Mouse (Mus musculus): ENCODE data around the gene Fgd5. TPM values are rescaled to one million over a fixed set of nuclear protein-coding genes. Genes with fewer than 3 reads are reported as not detected.

The Fgd5 gene
- total and polyA plus RNA-seq, 3 experiments: not detected

- TF ChIP-seq IRF4 (IDR thresholded peaks at IDR 0.05; ENCODE audit: low read depth, low read length) (peak; percentile 59; the same call in 1 of the 2 replicates), RCOR1 (conservative IDR thresholded peaks at IDR 0.05; ENCODE audit: low read depth, low read length) (no peak), POLR2A (IDR thresholded peaks at IDR 0.05; ENCODE audit: low read depth, low read length) (peak; percentile 40; the same call in 1 of the 2 replicates)
Measured at GRCm38 (mm10) chr6:92091767-92092489, 113.2 kb downstream of the Fgd5 start (continued).

GRCm38 (mm10) chr6:92092737-92093136, 114.1 kb downstream of the Fgd5 start:
- Histone ChIP-seq H3K4me2 (ENCODE audit: insufficient read depth, low read depth, poor library complexity, severe bottlenecking) (peak overlapping the region; percentile 87), H3K36me3 (replicated peaks in 1 of 2; ENCODE audit: control insufficient read depth in 1 of 2, insufficient read depth in 1 of 2, low read length in 1 of 2) (peaks cover 0 to 5% of the 10 kb centered on the region in 2 experiments), H3K27ac (ENCODE audit: insufficient read depth, low read depth) (no peak overlapping the region), H3K79me2 (replicated peaks; ENCODE audit: control insufficient read depth, extremely low read depth, insufficient read depth, poor library complexity, severe bottlenecking) (peaks cover 42% of the 10 kb centered on the region), H3K9me3 (replicated peaks; ENCODE audit: low read length) (no peaks in the 10 kb centered on the region), H3K4me1 (ENCODE audit: control insufficient read depth in 1 of 2, insufficient read depth in 2 of 2) (peaks cover 0 to 45% of the 10 kb centered on the region in 2 experiments; a peak in 2 of 4 replicates), H3K27me3 (replicated peaks) (no peaks in the 10 kb centered on the region), H3K4me3 (replicated peaks in 1 of 3; ENCODE audit: low read depth in 2 of 3, low read length in 2 of 3, poor library complexity in 1 of 3) (peak overlapping the region; percentile 65 to 87 (median 73)), H3K9ac (ENCODE audit: insufficient read depth, low read depth) (peak overlapping the region; percentile 59)
- DNase-seq (ENCODE audit: extremely low read depth): no peak
- in situ Hi-C loops (cut with MboI; ENCODE audit: low pct_ligation_motif_present, low pct_unique_long_range_greater_than_20kb, low sequenced_read_pairs): no loop called here
- dilution Hi-C loops (cut with MboI; ENCODE audit: extremely low pct_ligation_motif_present, extremely low pct_unique_long_range_greater_than_20kb, low sequenced_read_pairs): no loop called here
- TF ChIP-seq MYC (IDR thresholded peaks at IDR 0.05; ENCODE audit: low read depth, low read length) (no peak), PAX5 (IDR thresholded peaks at IDR 0.05; ENCODE audit: low read length) (no peak), MAZ (IDR thresholded peaks at IDR 0.05; ENCODE audit: low read depth, low read length) (no peak), BHLHE40 (IDR thresholded peaks at IDR 0.05; ENCODE audit: low read depth, low read length) (no peak), IRF4 (IDR thresholded peaks at IDR 0.05; ENCODE audit: low read depth, low read length) (no peak)

DNA sequence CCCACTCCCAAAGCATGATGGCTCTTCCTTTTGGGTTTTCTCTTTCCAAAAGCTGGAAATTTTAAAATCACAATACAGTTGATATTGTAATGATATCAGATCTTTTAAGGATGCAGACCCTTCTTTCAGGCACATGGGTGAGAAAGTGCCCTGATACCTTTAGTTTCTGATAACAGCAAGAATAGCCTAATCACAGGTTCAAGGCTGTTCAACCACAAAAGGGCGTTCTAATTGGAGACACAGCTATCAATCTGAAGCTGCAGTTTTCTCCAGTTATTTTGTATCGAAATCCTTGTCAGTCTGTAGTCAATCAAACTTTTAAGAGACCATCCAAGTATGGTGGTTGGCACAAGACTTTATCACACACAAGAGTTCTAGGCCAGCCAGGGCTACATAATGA, 115.2 kb downstream of the Fgd5 start:
- no peak overlapping the region for H3K4me2 ChIP-seq (ENCODE audit: insufficient read depth, low read depth, poor library complexity, severe bottlenecking)
- no peak overlapping the region for H3K9ac ChIP-seq (ENCODE audit: insufficient read depth, low read depth)
- dilution Hi-C loops (cut with MboI; ENCODE audit: extremely low pct_ligation_motif_present, extremely low pct_unique_long_range_greater_than_20kb, low sequenced_read_pairs) (no loop called here), in situ Hi-C loops (cut with MboI; ENCODE audit: low pct_ligation_motif_present, low pct_unique_long_range_greater_than_20kb, low sequenced_read_pairs) (no loop called here)
- H3K4me1 ChIP-seq (ENCODE audit: control insufficient read depth in 1 of 2, insufficient read depth in 2 of 2): peaks cover 0 to 45% of the 10 kb centered on the region in 2 experiments; a peak in 2 of 4 replicates
- H3K4me3 ChIP-seq (replicated peaks in 1 of 3; ENCODE audit: low read depth in 2 of 3, low read length in 2 of 3, poor library complexity in 1 of 3): no peak overlapping the region
- no peaks in the 10 kb centered on the region for H3K27me3 ChIP-seq (replicated peaks)
- DNase-seq (ENCODE audit: extremely low read depth): no peak
- peaks cover 0 to 5% of the 10 kb centered on the region in 2 experiments for H3K36me3 ChIP-seq (replicated peaks in 1 of 2; ENCODE audit: control insufficient read depth in 1 of 2, insufficient read depth in 1 of 2, low read length in 1 of 2)
- H3K79me2 ChIP-seq (replicated peaks; ENCODE audit: control insufficient read depth, extremely low read depth, insufficient read depth, poor library complexity, severe bottlenecking): peaks cover 51% of the 10 kb centered on the region
- TF ChIP-seq CHD1 (IDR thresholded peaks at IDR 0.05; ENCODE audit: low read depth, low read length) (no peak), ZKSCAN1 (IDR thresholded peaks at IDR 0.05; ENCODE audit: borderline replicate concordance, low read depth, low read length) (no peak), PAX5 (IDR thresholded peaks at IDR 0.05; ENCODE audit: low read length) (no peak), ZC3H11A (IDR thresholded peaks at IDR 0.05; ENCODE audit: low read depth, low read length) (no peak), POLR2AphosphoS2 (IDR thresholded peaks at IDR 0.05; ENCODE audit: low read depth, low read length) (no peak), UBTF (IDR thresholded peaks at IDR 0.05; ENCODE audit: low read depth, low read length) (no peak), E2F4 (IDR thresholded peaks at IDR 0.05; ENCODE audit: insufficient replicate concordance, low read depth, low read length) (no peak), BHLHE40 (IDR thresholded peaks at IDR 0.05; ENCODE audit: low read depth, low read length) (no peak), USF1 (IDR thresholded peaks at IDR 0.05; ENCODE audit: low read depth, low read length) (no peak), JUN (IDR thresholded peaks at IDR 0.05; ENCODE audit: insufficient read depth, low read depth, low read length) (no peak), ETS1 (conservative IDR thresholded peaks at IDR 0.05; ENCODE audit: low read depth, low read length) (no peak), HCFC1 (IDR thresholded peaks at IDR 0.05; ENCODE audit: low read depth, low read length) (no peak)
- H3K9me3 ChIP-seq (replicated peaks; ENCODE audit: low read length): no peaks in the 10 kb centered on the region
- H3K27ac ChIP-seq (ENCODE audit: insufficient read depth, low read depth): no peak overlapping the region

Data from CH12.LX (cell line).